Mouse (Mus musculus) embryonic facial prominence, embryonic 10.5 days (tissue): ENCODE measurements around the gene Kazn. TPM values are rescaled to one million over a fixed set of nuclear protein-coding genes. Genes with fewer than 3 reads are reported as not detected.

ENCODE experiments used
- polyA plus RNA-seq: library from polyadenylated mRNA; unstranded; fragments of >200 nt; fragmentation: Nextera tagmentation; extraction: Ambion mirVana; gene quantifications from 2 replicates; pipeline ENCODE4 v1.2.1, GENCODE M21; 2016

Gene Kazn
- polyA plus RNA-seq, 1 experiment from 2014 or later = 13.3 TPM

Other genes starting within 250 kb of the Kazn start
- 0.50 and 1.0 TPM in 2 replicates for gene Fhad1, start 224.3 kb downstream of the Kazn start, polyA plus RNA-seq
- 9.5 and 9.7 TPM in 2 replicates for gene Tmem51, start 155.1 kb downstream of the Kazn start, polyA plus RNA-seq